Mouse (Mus musculus): ENCODE measurements around the gene Fcer1g.
A peak's percentile ranks its signal among the peaks of the same experiment; 100 is the strongest.

Gene Fcer1g

GRCm38 (mm10) chr1:171234126-171234525 lies at the start of gene Fcer1g:
Fcer1g (minus strand) TSS chr1:171234365.
- DNase-seq (ENCODE audit: low read depth, low spot score) = no peak

- DNase-seq (ENCODE audit: low read depth, low spot score) = no peak
These were observed 49.3 kb upstream of the Fcer1g start for GRCm38 (mm10) chr1:171283188-171284160.

- no peak for DNase-seq (ENCODE audit: low read depth, low spot score)
These were observed 48.1 kb upstream of the Fcer1g start for GRCm38 (mm10) chr1:171282086-171282805.

- DNase-seq (ENCODE audit: low read depth, low spot score) = peak; percentile 74
These were observed 47.4 kb upstream of the Fcer1g start for GRCm38 (mm10) chr1:171281528-171281923.

GRCm38 (mm10) chr1:171280916-171281527 lies 46.9 kb upstream of the Fcer1g start, which contains the start of gene Ppox:
Ppox (minus strand) TSS chr1:171281186.
- peak; percentile 99 for DNase-seq (ENCODE audit: low read depth, low spot score)

GRCm38 (mm10) chr1:171280250-171280915 lies 46.2 kb upstream of the Fcer1g start:
- DNase-seq (ENCODE audit: low read depth, low spot score) = no peak

- no peak for DNase-seq (ENCODE audit: low read depth, low spot score)
These were observed 45.6 kb upstream of the Fcer1g start for GRCm38 (mm10) chr1:171279721-171280120.

- no peak for DNase-seq (ENCODE audit: low read depth, low spot score)
These were observed 45.0 kb upstream of the Fcer1g start for GRCm38 (mm10) chr1:171279012-171279705.

- no peak for DNase-seq (ENCODE audit: low read depth, low spot score)
These were observed 44.3 kb upstream of the Fcer1g start for GRCm38 (mm10) chr1:171278436-171278835.

GRCm38 (mm10) chr1:171277736-171278135 lies 43.6 kb upstream of the Fcer1g start:
- DNase-seq (ENCODE audit: low read depth, low spot score) = no peak

- DNase-seq (ENCODE audit: low read depth, low spot score) = no peak
These were observed 42.1 kb upstream of the Fcer1g start for GRCm38 (mm10) chr1:171276110-171276748.

GRCm38 (mm10) chr1:171275144-171275734 lies 41.1 kb upstream of the Fcer1g start:
- no peak for DNase-seq (ENCODE audit: low read depth, low spot score)

GRCm38 (mm10) chr1:171274171-171274570 lies 40.0 kb upstream of the Fcer1g start:
- DNase-seq (ENCODE audit: low read depth, low spot score) = no peak

- DNase-seq (ENCODE audit: low read depth, low spot score) = no peak
These were observed 37.9 kb upstream of the Fcer1g start for GRCm38 (mm10) chr1:171272086-171272485.

- peak; percentile 51 for DNase-seq (ENCODE audit: low read depth, low spot score)
These were observed 37.5 kb upstream of the Fcer1g start for GRCm38 (mm10) chr1:171271622-171272021.

- no peak for DNase-seq (ENCODE audit: low read depth, low spot score)
These were observed 37.0 kb upstream of the Fcer1g start for GRCm38 (mm10) chr1:171271196-171271595.

GRCm38 (mm10) chr1:171270573-171270900 lies 36.4 kb upstream of the Fcer1g start:
- peak; percentile 79 for DNase-seq (ENCODE audit: low read depth, low spot score)

GRCm38 (mm10) chr1:171269848-171270572 lies 35.8 kb upstream of the Fcer1g start, which contains the start of gene B4galt3:
B4galt3 (plus strand) TSS chr1:171270328.
- DNase-seq (ENCODE audit: low read depth, low spot score) = peak; percentile 94

GRCm38 (mm10) chr1:171268341-171268740 lies 34.2 kb upstream of the Fcer1g start:
- no peak for DNase-seq (ENCODE audit: low read depth, low spot score)

All from ES-CJ7 (cell line).